Mouse (Mus musculus): ENCODE measurements at regions not wholly inside any gene's neighbourhood (a gene's known extent, or its start where the extent isn't known, plus 50 kb on each side); places are given as distances from the start of the nearest gene placed in this dataset.

DNA sequence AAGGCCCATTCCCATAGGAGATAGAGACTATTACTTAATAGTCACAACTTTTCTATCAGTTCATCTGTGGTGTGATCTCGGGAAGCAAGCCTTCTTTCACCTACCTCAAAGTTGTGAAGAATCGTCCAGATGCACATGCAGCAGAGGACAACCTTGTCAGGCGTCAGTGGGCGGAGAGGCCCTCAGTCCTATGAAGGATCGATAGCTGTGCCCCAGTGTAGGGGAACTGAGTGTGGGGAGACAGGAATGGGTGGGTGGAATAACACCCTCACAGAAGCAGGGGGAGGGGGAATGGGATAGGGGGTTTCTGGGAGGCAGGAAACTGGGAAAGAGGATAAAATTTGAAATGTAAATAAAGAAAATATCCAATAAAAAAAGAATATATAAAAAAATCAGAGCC, 133.5 kb upstream of the Nrxn1 start:
- DNase-seq (ENCODE audit: low spot score in 2 of 2): no peak

DNA sequence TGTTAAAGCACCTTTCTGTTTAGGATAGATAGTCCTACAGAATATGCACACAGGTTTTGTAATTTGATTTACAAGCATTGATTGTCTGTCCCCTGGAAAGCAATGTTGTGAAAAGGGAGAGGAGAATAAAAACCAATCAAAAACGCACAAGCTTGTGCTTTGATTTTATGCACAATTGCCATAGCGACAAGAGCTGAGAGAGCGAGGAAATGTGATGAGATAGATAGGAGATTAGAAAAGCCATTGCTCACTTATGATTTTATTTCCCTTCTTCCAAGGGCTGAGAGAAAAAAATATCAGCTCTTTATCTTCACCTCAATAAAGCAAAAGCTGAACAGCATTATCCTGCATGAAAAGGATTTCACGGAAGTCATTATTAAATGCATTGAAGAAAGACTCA, 133.0 kb upstream of the Nrxn1 start:
- no peak for DNase-seq (ENCODE audit: low spot score in 2 of 2)

DNA sequence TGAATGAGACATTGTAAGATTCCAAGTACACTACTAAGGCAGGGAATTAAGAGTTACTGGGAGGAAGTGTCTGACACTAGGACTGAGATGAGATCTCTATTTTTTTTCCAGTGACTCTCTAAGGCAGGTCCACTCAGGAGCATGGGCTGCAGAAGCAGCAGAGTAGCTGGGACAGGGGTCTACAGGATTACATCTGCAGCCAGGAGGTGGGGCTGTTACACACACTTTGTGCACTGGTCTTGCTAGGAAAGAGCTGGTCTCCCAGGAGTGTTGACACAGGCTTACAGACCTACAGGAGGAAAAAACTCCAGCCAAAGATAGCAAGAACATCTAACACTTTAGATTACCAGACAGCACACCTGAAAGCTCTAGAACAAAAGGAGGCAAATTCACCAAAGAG, 123.6 kb upstream of the Nrxn1 start:
- peak in 1 of 2 experiments; percentile 4 for DNase-seq (ENCODE audit: low spot score in 2 of 2)

DNA sequence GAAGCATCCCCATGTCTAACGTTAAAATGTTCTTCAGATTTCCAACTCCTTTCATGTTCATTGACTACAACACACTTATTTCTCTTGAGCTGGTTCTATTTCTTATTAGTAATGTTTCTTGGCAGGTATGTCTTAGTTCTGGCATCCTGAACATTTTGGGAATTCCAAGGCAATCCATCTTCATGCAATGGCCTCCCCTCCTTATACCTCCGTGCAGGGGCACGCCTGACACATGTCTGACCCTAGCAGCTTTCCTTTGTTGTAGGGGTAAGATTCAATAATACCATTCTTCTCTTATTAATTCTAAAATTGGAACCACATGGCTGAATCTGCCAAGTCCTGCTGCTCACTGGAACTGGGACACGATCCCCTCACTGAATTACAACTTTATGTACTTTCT, 89.7 kb upstream of the Nrxn1 start:
- DNase-seq (ENCODE audit: low spot score in 2 of 2): no peak

DNA sequence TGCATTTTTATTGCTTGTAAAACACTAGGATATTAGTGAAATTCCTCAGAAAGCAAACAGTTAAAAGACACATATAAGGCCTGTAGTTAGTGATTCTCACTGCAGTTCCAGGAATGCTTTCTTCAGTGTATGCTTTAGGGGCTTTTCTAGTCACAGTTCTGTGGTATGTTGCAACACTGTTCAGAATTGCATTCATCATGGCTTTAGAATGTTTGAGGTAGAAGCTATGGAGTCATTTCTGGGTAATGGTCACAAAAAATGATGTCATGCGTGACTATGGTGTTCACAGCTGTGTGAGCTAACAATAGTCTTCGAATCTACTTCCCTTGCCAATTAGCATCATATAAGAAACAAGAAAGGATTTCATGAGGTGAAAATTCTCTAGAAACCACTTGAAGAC, 69.0 kb upstream of the Nrxn1 start:
- no peak for DNase-seq (ENCODE audit: low spot score in 2 of 2)

Measured in adrenal gland, adult 18-20 months (tissue).